Mouse (Mus musculus) MEL (cell line): ENCODE measurements around the gene Zscan2.

ENCODE experiments used
- CHD1 ChIP-seq: IDR thresholded peaks from 2 replicates; pipeline ENCODE4 v1.6.1; 2012; ENCODE audit warnings: low read depth, mild to moderate bottlenecking, inconsistent platforms, low read length, improper control_type of control experiment
- CTCF ChIP-seq, 3 experiments: IDR thresholded peaks in 2 of 3; conservative IDR thresholded peaks in 1 of 3; 2 replicates each; pipeline ENCODE4 v1.5.1; 2011 to 2012; ENCODE audit warnings: low read length in 3 of 3, low read depth in 2 of 3, mild to moderate bottlenecking in 2 of 3, improper control_type of control experiment in 1 of 3, inconsistent platforms in 1 of 3, mixed read lengths in 1 of 3, moderate library complexity in 1 of 3; ENCODE audit not compliant: control insufficient read depth in 1 of 3, insufficient read depth in 1 of 3, poor library complexity in 1 of 3, severe bottlenecking in 1 of 3
- EP300 ChIP-seq, 2 experiments: IDR thresholded peaks; 2 replicates each; pipeline ENCODE4 v1.6.1; 2011; ENCODE audit warnings: improper control_type of control experiment in 2 of 2, low read length in 2 of 2, low read depth in 1 of 2, mild to moderate bottlenecking in 1 of 2
- MAFK ChIP-seq: IDR thresholded peaks from 2 replicates; pipeline ENCODE4 v1.6.1; 2011; ENCODE audit warnings: low read depth, mild to moderate bottlenecking, low read length, improper control_type of control experiment, borderline replicate concordance
- MAX ChIP-seq: IDR thresholded peaks from 2 replicates; pipeline ENCODE4 v1.6.1; 2011; ENCODE audit warnings: low read length, improper control_type of control experiment
- MAZ ChIP-seq: IDR thresholded peaks from 2 replicates; pipeline ENCODE4 v1.6.1; 2012; ENCODE audit warnings: low read depth, mild to moderate bottlenecking, inconsistent platforms, low read length, improper control_type of control experiment
- MEF2A ChIP-seq: IDR thresholded peaks from 2 replicates; pipeline ENCODE4 v1.6.1; 2014; ENCODE audit warnings: low read depth, mild to moderate bottlenecking, inconsistent platforms, low read length, improper control_type of control experiment; ENCODE audit not compliant: poor library complexity, insufficient replicate concordance, severe bottlenecking; ENCODE audit errors: extremely low read depth
- NELFE ChIP-seq: IDR thresholded peaks from 2 replicates; pipeline ENCODE4 v1.6.1; 2011; ENCODE audit warnings: low read depth, low read length, improper control_type of control experiment
- TAL1 ChIP-seq: IDR thresholded peaks from 2 replicates; pipeline ENCODE4 v1.6.1; 2012; ENCODE audit warnings: mild to moderate bottlenecking, inconsistent platforms, low read length, moderate library complexity, mixed read lengths
- TBP ChIP-seq: IDR thresholded peaks from 2 replicates; pipeline ENCODE4 v1.8.0; 2011; ENCODE audit warnings: low read depth, low read length, improper control_type of control experiment
- TCF12 ChIP-seq: IDR thresholded peaks from 2 replicates; pipeline ENCODE4 v1.6.1; 2014; ENCODE audit warnings: low read depth, mild to moderate bottlenecking, inconsistent platforms, low read length, improper control_type of control experiment, moderate library complexity
- USF1 ChIP-seq: IDR thresholded peaks from 2 replicates; pipeline ENCODE4 v1.6.1; 2014; ENCODE audit warnings: low read depth, mild to moderate bottlenecking, inconsistent platforms, low read length, improper control_type of control experiment, moderate library complexity
- ZMIZ1 ChIP-seq: IDR thresholded peaks from 2 replicates; pipeline ENCODE4 v1.6.1; 2012; ENCODE audit warnings: low read depth, mild to moderate bottlenecking, inconsistent platforms, low read length, improper control_type of control experiment, moderate library complexity

DNA sequence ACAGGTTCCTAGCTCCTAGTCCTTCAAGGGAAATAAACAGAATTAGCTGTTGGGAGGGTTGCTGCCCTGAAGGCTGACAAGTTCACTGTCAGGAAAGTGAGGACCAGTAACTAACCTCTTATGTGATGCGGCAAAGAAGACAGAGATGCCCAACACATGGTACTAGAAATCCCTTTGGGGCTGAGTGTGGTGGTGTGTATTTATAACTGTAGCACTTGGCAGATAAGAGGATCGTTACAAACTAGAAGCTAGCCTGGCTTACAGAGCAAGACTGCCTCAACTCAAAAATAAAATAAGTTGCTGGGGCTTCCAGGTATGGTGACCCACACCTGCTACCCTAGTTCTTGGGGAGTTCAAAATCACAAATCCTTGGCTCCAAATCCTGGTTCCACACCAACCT lies 11.5 kb upstream of the Zscan2 start:
- TF ChIP-seq USF1 (no peak), MAFK (no peak), TBP (no peak), CTCF (IDR thresholded peaks at IDR 0.05 in 2 of 3, conservative IDR thresholded peaks at IDR 0.05 in 1 of 3; ENCODE audit: control insufficient read depth in 1 of 3, insufficient read depth in 1 of 3, low read depth in 2 of 3, low read length in 3 of 3, poor library complexity in 1 of 3, severe bottlenecking in 1 of 3) (no peak), MAZ (no peak), TAL1 (no peak), ZMIZ1 (no peak), TCF12 (no peak), NELFE (no peak), MEF2A (no peak), EP300 (IDR thresholded peaks at IDR 0.05; ENCODE audit: low read depth in 1 of 2, low read length in 2 of 2) (no peak), MAX (no peak), CHD1 (no peak)
